Mouse (Mus musculus) lung, adult 18-20 months (tissue): Measurements from ENCODE around the gene 1110057P08Rik.
"Not testable (repeated sequence)": the region's sequence is repeated elsewhere in the genome, so short reads cannot be mapped to it uniquely, and the experiment has no call there.

Experiments
- DNase-seq, 2 experiments: peaks; one replicate each; pipeline ENCODE4 v3.0.0; 2022; ENCODE audit warnings: mixed read lengths in 2 of 2

The 1110057P08Rik gene

GRCm38 (mm10) chr16:89174435-89174834 lies at the start of gene 1110057P08Rik:
Gene 1110057P08Rik (plus strand): TSS chr16:89174735.
- no peak for DNase-seq

- DNase-seq = no peak
These were observed 34.0 kb upstream of the 1110057P08Rik start, which contains the start of gene Gm6358 for GRCm38 (mm10) chr16:89140551-89140950. Gene Gm6358 (plus strand): TSS chr16:89140851.

GRCm38 (mm10) chr16:89150786-89151185 lies 23.7 kb upstream of the 1110057P08Rik start, which contains the start of gene Gm10061:
Gene Gm10061 (plus strand): TSS chr16:89151086.
- DNase-seq = no peak

- no peak for DNase-seq
These were observed 16.9 kb upstream of the 1110057P08Rik start, which contains the start of gene Gm9789 for GRCm38 (mm10) chr16:89157652-89158051. Gene Gm9789 (plus strand): TSS chr16:89157952.

GRCm38 (mm10) chr16:89169190-89169589 lies 5.3 kb upstream of the 1110057P08Rik start, which contains the start of gene Gm7735:
Gene Gm7735 (plus strand): TSS chr16:89169490.
- DNase-seq = not testable (repeated sequence)

GRCm38 (mm10) chr16:89188621-89189020 lies 14.1 kb downstream of the 1110057P08Rik start:
- DNase-seq = no peak

- no peak for DNase-seq
These were observed 31.0 kb downstream of the 1110057P08Rik start, which contains the start of gene Krtap20-2 for GRCm38 (mm10) chr16:89205561-89205960. Gene Krtap20-2 (plus strand): TSS chr16:89205861.
